Mouse (Mus musculus) T-helper 2 cell (primary cell): ENCODE data around the gene Pdlim4.
"Not testable (repeated sequence)": the region's sequence is repeated elsewhere in the genome, so short reads cannot be mapped to it uniquely, and the experiment has no call there.

Experiments used
- in situ Hi-C: fragments of 300-600 bp; cut with MboI, MseI; formaldehyde crosslinking; loops from one replicate; pipeline ENCODE4 v1.15.1; 2025; ENCODE audit warnings: high pct_unique_total_duplicates

Pdlim4 gene

DNA sequence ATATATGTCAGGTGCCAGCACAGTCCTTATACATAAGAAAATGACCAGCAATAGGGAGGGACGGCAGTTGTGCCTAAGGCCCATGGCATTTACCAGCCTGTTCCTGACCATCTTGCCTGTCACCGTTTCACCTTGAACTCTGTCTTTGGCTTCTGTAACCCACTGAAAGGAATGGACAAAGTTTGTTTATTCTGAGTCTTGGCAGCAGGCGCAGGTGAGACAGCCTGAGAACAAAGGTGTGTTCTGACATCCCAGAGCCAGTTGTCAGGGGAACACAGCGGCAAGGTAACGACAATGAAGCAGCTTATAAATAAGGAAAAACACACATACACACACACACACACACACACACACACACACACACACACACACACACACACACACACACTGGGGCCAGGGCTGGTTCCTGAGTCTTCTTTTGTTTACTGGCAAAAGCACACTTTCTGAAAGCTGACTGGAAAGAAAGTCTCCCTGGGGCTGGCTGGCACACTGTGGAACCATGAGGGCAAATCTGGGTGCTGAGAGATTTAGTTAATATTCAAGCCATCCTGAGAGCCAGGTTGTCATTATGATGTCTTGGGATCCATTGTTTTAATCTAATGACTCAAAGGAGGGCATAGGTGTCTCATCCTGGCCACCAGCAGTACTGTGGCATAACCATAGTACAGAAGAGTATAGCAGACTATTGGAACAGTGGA lies 47.3 kb downstream of the Pdlim4 start:
- in situ Hi-C loops = no loop called here

GRCm38 (mm10) chr11:54018893-54019732 lies 49.7 kb downstream of the Pdlim4 start:
- in situ Hi-C loops = no loop called here

GRCm38 (mm10) chr11:54017596-54017995 lies 51.2 kb downstream of the Pdlim4 start:
- in situ Hi-C loops = no loop called here

DNA sequence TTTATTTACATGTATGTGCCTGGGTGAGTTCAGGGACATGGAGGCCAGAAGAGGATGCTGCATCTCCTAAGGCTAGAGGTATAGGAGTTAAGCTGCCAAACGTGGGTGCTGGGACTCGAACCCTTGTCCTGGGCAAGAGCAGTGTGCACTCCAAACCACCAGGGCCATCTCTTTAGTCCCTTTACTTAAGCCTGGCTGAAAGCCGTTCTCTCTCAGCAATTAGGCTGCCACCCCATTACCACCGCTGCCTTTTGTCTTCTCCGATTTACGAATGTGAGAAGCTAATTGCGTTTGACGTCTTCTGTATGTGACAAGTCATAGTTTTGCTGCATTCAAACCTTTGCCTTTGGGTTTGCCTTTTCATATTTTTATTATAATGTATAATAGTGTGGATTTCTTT lies 52.8 kb downstream of the Pdlim4 start:
- in situ Hi-C loops = no loop called here

- in situ Hi-C loops = loop anchor here (5.0 kb wide), 1 partner anchor 69 kb away; no protein-coding TSS in a partner anchor
These were observed 55.9 kb downstream of the Pdlim4 start for GRCm38 (mm10) chr11:54012961-54013360.

GRCm38 (mm10) chr11:54011255-54011654 lies 57.6 kb downstream of the Pdlim4 start:
- in situ Hi-C loops = loop anchor here (5.0 kb wide), 1 partner anchor 71 kb away; no protein-coding TSS in a partner anchor

DNA sequence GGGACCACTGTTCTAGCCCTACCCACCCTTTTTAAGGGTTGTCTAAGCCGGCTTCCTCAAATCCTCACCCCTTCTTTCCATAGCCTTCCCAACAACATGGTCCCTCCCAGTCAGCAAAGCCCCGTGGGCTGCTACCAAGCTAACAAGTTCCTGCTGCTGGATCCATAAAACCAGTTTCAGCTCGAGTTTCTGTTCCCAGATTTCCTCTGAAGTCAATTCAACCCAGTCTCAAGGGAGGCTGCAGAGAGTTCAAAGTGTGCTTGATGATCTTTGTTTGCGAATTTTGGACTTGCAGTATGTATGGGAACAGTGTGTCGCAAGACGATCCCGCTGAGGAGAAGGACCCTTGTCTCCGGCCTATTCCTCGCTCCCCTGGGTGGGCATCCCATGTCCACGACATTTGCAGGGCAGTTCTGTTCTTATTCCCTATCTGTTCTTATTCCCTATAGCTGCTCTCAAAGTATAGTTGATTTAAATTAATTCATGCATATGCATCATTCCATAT lies 60.3 kb downstream of the Pdlim4 start:
- in situ Hi-C loops = no loop called here

DNA sequence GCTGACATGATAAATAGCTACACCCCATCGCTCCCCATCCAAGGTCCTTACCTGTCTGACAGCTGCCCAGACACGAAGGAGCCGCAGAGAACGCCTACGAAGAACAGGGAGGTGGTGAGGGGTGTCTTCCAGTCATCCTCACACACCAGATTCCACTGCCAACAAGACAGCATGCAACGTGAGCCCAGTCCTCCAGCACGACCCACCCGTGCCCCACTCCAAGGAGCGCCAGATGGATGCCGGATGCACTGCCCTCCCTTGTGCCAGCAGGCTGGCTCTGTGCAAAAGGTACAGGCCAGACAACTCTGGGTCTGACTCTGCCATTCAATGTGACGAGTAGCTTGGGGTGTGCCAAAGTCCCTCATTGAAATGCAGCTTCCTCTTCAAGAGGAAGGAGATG lies 61.1 kb downstream of the Pdlim4 start:
- in situ Hi-C loops = no loop called here

- in situ Hi-C loops = no loop called here
These were observed 61.9 kb downstream of the Pdlim4 start for GRCm38 (mm10) chr11:54006901-54007300.

GRCm38 (mm10) chr11:54006362-54006761 lies 62.5 kb downstream of the Pdlim4 start:
- in situ Hi-C loops = not testable (repeated sequence)
